Mouse (Mus musculus) frontal cortex, postnatal 10 days (tissue): ENCODE data around the gene Cplx3.

ENCODE experiments used
- DNase-seq, 2 experiments: peaks; one replicate each; pipeline ENCODE4 v3.0.0; 2022; ENCODE audit warnings: low spot score in 2 of 2, mixed read lengths in 1 of 2

The Cplx3 gene

GRCm38 (mm10) chr9:57638651-57639459, 32.8 kb upstream of the Cplx3 start:
- no peak for DNase-seq

GRCm38 (mm10) chr9:57637741-57638322, 31.8 kb upstream of the Cplx3 start:
- DNase-seq, result peak in 1 of 2 experiments; percentile 54

DNA sequence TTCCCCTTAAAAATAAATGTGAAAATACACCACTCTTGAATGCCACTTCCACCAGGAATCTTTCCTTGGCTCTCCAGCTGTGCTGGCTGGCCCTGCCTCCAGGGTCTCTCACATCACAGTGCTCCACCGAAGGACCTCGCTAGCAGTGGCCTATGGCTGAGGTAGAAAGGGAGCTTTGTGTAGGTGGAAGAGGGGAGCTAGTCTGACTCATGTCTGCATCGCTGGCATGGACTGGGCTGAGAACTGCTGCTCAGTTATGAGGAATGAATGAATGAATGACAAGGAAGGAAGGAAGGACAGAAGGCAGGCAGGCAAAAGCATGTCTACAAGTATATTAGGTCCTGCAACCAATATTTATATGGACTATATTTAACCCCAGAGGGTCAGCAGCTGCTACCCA, 31.2 kb upstream of the Cplx3 start:
- DNase-seq, result no peak

DNA sequence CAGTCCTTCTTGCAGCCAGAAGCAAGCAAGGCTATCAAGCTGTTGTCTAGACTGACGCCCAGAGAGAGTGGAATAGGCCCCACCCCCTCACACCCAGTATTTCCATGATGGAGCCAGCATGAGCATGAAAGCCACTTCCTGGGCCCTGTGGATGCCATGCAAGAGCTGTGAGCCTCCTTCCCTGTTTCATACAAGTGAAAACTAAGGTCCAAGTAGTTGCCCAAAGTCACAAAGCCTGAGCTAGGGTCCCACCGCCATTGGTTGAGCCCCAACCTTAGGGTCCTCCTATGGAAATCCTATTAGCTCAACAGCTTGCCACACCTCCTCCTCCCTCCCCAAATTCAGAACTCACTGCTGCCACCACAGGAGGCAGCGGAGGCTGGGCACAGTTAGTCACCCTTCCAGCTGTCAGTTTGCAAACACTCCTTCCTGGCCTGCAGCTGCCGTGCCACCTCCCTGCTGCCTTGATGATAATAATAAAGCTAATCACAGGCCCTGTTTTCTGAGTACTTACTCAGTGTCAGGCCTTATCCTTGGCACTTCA, 27.5 kb upstream of the Cplx3 start:
- DNase-seq, result no peak

DNA sequence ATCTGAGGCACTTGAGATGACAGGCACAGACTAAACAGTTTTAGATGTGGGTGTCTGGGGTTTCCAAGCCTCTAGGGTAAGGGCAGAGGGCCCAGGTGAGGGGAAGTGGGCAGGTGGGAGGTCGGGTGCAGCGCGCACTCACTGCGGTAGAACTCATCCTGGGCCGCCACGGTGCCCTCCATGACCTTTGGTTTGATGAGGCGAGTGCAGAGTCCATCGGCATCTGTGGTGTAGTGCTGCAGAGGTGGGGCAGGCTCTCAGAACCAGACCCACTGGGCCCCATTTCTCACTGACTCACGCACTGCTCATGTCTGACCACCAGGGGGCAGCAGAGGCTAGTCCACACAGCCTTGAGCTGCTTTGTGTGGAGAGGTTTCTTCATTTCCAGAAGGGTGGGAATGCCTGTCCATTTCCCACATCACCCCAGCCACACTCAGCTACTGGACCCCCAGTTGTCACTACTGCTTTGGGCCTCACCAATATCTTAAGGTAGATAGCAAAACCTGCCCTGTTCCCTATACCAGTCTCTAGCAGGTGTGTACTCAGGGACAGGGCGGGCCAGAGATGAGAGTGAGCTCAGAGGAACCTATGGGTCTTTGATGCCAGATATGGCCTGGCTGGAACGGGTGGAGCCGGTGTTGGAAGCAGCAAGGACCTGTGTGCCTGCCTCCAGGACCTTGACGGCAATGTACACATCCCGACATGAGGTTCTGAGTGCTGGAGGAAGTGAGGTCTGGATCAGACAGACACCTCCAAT, 23.2 kb upstream of the Cplx3 start:
- DNase-seq, result peak in 1 of 2 experiments; percentile 75

- no peak for DNase-seq
These were observed 22.6 kb upstream of the Cplx3 start for GRCm38 (mm10) chr9:57628717-57629116.

DNA sequence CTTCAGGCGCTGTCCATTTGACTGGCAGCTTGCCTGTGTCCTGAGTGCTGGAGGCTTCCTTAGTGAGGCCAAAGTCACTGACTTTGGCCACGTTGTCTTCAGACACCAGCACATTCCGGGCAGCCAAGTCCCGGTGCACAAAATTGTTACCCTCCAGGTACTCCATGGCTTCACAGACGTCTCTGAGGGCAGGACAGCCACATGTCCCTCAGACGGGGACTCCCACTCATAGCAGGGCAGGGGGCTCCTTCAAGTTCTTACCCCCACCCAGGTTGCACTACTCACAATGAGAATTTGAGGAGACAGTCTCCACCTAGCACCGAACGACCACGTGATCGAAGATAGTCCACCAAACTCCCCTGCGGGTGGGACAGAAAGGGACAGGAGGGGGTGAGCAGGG, 21.8 kb upstream of the Cplx3 start:
- no peak for DNase-seq

DNA sequence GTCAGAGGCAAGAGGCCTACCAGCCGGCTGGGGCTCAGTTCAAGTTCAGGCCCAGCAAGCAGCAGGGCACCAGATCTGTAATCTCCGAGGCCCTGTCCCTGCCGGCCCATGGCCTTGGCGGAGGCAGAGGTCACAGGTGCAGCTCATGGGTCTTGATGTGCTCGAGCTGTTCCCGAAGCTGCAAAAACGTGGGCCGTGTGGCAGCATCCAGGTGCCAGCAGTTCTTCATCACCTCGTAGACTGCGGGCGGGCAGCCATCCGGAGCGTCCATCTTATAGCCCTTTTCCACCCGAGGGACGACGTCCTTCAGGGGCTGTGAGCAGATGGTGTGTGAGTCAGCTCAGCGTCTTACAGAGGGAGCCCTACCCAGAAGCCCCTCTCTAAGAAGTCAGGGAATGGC, 21.1 kb upstream of the Cplx3 start:
- DNase-seq, result no peak

DNA sequence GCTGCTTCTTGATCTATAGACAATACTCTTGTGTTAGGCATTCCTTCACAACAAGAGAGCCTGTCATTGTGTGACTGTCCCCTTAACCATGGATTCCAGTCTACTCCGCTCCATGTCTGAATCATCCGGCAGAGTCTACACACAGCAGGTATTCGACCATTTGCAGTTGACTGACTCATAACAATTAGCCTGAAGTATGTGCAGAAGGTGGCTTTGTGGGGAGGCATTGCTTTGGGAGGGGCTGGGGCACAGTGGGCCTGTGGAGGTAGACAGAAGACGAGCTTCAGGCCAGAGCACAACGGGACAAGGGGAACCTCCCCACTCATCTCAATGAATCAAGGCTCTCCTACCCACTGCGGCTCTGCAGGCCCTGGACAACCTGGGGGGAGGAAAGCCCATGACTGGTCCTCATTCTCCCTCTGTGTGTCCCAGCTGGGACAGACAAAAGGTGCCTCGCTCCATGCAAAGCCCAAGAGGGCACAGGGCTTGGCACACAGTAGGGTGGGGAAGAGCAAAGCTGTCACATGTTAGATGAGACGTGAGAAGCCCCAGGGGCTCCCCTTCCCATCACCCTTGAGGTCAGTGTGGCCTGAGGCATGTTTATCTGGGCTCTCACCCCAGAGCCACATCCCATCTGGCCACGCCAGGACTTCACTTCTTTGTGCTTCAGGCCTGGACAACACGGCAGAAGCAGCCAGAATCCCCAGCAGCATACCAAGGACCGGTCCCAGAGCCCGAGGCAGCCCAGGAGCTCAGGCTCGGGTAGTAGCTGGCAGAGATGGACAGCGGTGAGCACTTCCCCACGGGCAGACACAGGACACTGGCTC, 19.8 kb upstream of the Cplx3 start:
- no peak for DNase-seq

- DNase-seq, result no peak
These were observed 18.2 kb upstream of the Cplx3 start for GRCm38 (mm10) chr9:57624295-57624694.

DNA sequence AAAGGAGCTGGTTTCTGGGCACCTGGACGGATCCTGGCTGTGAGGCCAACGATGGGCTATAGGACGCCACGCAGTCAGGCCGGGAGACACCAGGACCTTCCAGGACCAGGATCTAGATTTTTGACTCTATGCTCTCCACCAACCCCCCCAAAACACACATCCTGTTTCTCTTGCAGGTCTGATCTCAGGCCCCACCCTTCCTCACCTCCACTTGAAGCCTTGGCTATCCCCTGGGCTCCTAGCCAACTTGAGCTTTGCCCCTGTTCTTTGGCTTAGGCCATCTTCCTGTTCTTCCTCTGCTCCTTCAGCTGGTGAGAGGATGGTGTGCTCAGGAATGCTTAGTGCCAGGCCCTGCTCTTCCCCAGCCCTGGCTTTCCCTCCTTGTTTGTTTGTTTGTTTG, 14.6 kb upstream of the Cplx3 start, which contains the start of gene Lman1l:
Gene Lman1l, minus strand, starts transcription at position 101 of the 400 bp plus-strand sequence.
- no peak for DNase-seq

GRCm38 (mm10) chr9:57618854-57619253, 12.8 kb upstream of the Cplx3 start:
- no peak for DNase-seq

DNA sequence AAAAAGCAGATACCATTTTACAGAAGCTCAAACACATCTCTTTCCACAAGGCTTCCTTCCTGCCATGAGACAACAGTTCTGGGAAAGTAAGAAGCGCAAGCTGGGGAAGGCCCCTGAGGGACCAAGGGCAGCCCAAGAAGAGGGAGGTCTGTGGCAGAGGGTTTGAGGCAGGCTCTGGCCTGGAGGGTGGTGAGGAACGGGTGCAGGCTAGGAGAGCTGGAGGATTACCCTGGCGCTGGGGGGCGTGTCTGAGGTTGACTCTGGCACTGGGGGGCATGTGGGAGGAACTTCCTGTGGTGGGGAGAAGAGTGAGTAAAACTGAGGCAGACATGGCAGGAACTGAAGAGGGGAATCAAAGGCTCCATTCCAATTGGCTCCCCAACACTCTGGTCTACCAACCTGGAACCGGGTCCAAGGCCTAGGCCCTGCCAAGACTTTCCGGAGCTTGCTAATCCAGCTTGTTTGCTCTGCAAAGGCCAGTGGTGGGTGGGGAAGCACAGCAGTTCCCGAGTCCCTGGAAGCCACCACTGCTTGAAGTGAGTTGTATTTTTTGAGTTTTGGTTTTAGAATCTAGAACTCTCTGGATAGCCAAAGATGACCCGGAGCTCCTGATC, 11.6 kb upstream of the Cplx3 start:
- DNase-seq, result no peak

DNA sequence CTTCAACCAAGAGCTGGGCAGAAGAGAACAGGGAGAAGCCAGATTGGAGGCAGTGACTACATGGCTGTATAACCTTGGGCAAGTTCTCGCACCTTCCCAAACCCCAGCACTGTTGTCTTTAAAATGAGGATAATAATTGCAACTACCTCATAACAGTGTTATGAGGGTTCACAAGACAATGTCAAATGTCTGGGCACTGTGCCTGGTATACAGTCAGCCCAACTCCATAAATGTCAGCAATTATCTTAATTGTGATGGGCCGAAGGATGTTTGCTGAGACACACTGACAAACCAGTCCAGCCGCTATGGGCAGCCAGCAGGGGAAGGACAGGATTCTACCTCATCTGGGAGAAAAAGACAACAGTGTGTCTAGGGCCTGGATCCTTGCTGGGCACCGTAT, 8.7 kb upstream of the Cplx3 start:
- DNase-seq, result no peak

DNA sequence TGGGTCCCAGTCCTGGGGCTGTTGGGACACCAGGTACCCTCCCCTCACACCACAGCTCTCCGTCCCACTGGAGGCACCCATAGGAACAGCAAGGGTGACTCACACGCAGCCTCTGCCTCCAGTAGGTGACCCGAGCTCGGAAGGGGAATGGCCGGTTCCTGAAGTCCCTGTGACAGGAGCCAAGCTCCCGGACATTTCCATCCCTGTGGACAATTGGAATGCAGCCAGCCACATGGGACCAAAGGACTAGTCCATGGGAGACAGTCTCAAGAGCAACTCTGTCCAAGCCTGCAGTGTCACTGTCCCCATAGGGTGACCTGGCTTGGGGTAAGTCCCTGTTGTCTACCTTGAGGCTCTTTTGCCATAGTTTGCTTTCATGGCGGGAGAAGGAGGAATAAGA, 7.9 kb upstream of the Cplx3 start:
- no peak for DNase-seq

- DNase-seq, result no peak
These were observed 6.5 kb upstream of the Cplx3 start for GRCm38 (mm10) chr9:57612587-57612986.

DNA sequence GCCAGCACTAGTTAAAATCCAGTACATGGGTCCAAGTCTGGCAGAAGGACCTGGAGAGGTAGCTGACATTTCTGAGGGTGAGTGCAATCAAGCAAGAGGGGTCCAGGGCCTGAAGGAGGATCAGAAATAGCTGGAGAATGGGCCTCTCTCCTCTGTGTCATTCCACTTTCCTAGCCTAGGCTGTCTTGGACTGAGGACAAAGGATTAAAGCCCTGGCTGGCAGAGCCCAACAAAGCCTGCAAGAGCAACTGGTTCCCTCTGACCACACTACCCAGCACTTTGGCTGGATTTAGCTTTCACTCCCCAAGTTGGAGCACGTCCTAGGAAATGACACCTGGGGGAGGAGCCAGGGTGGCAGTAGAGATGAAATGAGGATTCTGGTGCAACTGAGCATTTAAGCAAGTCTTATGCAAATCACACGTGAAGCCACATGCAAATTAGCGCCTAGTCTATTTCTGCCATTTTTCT, 4.3 kb upstream of the Cplx3 start:
- no peak for DNase-seq

DNA sequence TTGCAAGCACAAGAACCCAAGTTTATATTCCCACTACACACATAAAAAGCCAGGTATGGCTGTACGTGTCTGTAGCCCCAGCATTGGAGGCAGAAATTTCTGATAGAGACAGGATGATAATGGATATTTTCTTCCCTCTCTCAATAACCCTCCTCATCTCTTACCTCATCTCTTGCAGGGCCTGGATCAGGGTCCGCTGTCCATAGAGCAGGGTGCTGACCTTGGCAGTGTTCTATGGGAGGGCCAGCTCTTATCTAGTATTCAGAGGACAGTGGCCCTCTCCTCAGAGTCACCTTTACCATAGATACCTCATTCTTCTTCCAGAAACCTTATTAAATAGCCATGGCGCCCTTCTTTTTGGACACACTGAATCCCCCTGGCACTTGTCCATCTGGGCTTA, 3.7 kb upstream of the Cplx3 start:
- DNase-seq, result no peak

- DNase-seq, result no peak
These were observed 578 bp downstream of the Cplx3 start for GRCm38 (mm10) chr9:57605503-57605902.

- DNase-seq, result no peak
These were observed 1.2 kb downstream of the Cplx3 start for GRCm38 (mm10) chr9:57604875-57605274.

- DNase-seq, result no peak
These were observed 4.0 kb downstream of the Cplx3 start for GRCm38 (mm10) chr9:57602098-57602497.
